Mouse (Mus musculus) cerebellum, postnatal 10 days (tissue): ENCODE measurements around the gene Kcnip1.

ENCODE experiments used
- DNase-seq, 2 experiments: peaks; one replicate each; pipeline ENCODE4 v3.0.0; 2021; ENCODE audit warnings: mixed read lengths in 2 of 2

Gene Kcnip1

GRCm38 (mm10) chr11:33824739-33825138 is 168.2 kb downstream of the Kcnip1 start:
- DNase-seq = no peak

DNA sequence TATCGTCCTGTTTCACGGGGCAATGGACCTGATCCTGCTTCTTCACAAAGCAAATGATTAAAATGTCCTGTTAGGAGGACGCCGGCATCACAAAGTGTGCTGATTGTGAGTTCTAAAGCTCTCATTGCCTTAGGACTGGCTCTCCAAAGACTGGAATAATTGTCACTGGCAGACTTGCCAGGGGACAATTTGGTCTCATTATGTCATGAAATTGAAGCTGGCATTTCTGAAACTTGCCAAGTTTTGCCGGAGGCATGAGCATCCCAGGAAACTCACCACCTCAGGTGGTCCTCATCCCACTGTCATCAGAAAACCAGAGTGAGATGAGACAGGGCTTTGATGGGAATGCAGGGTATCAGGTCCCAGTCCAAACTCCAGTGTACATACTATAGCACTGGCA is 171.6 kb downstream of the Kcnip1 start:
- DNase-seq = peak; percentile 42 to 48

GRCm38 (mm10) chr11:33820876-33821275 is 172.1 kb downstream of the Kcnip1 start:
- peak; percentile 90 to 92 for DNase-seq

- no peak for DNase-seq
These were observed 174.0 kb downstream of the Kcnip1 start for GRCm38 (mm10) chr11:33818861-33819503.

- no peak for DNase-seq
These were observed 176.9 kb downstream of the Kcnip1 start for GRCm38 (mm10) chr11:33816020-33816419.

GRCm38 (mm10) chr11:33810105-33810504 is 182.8 kb downstream of the Kcnip1 start:
- no peak for DNase-seq

DNA sequence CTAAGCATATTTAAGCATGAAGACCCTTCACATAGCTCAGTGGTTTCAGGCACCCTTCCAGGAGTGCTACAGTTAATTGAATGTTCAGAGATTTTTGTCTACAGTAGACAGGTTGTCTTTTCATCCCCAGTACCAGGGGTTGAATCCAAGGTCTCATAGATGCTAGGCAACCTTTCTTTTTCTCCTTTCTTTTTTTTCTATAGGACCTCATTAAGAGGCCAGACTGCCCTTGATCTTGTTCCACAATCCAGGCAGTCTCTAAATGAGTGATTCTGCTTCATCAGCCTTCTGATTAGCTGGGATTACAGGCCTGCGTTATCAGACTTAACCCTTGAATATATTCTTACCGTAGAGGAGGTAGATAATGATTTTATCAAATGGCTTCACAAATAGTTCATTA is 189.9 kb downstream of the Kcnip1 start:
- DNase-seq = no peak

GRCm38 (mm10) chr11:33800436-33801088 is 192.4 kb downstream of the Kcnip1 start:
- DNase-seq = no peak

GRCm38 (mm10) chr11:33799933-33800332 is 193.0 kb downstream of the Kcnip1 start:
- DNase-seq = no peak

- DNase-seq = no peak
These were observed 194.8 kb downstream of the Kcnip1 start for GRCm38 (mm10) chr11:33798094-33798648.

DNA sequence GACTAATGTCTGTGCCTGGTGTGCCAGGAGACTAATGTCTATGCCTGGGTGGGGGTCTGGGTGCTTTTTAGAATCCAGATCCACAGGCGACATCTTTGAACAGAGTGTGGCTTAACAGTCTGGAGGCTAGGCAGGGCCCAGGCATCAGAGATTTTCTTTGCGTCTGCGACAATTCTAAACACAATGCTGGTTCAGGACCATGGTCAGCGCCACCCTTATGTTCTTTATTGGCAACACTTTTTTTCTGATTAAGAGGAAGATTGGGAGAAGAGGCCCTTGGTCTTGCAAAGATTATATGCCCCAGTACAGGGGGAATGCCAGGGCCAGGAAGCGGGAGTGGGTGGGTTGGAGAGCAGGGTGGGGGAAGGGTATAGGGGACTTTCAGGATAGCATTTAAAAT is 205.6 kb downstream of the Kcnip1 start:
- DNase-seq = no peak

- DNase-seq = no peak
These were observed 206.4 kb downstream of the Kcnip1 start for GRCm38 (mm10) chr11:33786572-33786971.

DNA sequence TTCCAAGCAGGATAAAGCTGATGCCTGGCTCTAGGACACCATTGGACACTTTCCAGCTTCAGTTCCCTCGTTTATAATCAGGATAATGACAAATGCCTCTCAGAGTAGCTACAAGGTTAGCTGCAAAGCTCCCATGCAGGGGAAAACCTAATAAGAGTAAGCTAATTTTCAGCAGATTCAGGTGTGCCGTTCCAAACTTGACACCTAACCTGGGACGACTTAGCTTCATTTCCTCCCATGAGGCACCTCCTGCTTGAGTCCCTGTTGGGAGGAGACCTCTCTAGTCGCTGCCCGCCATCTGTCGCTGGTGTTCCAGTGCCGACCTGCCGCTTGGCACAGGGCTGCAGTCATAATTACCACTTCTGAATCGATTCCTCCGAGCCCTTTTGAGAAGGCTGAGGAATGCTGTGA is 211.4 kb downstream of the Kcnip1 start:
- peak; percentile 70 to 86 for DNase-seq

DNA sequence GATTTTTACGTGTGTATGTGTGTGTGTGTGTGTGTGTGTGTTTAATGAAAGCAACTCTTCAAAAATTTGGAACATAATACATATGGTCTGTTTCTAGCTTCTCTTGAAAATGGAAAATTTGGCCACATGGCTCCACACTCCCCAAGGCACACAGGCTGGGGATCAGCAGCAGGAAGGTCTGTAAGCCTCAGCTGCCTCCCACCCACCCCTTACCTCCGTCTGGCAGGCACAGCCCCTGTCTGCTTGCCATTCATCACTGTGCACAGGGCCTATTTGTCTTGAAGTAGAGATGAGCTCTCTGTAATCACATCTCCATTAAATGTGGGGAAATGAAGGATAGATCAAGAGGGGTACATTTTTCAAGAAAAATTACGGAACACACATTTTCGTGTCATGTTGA is 212.7 kb downstream of the Kcnip1 start:
- no peak for DNase-seq

DNA sequence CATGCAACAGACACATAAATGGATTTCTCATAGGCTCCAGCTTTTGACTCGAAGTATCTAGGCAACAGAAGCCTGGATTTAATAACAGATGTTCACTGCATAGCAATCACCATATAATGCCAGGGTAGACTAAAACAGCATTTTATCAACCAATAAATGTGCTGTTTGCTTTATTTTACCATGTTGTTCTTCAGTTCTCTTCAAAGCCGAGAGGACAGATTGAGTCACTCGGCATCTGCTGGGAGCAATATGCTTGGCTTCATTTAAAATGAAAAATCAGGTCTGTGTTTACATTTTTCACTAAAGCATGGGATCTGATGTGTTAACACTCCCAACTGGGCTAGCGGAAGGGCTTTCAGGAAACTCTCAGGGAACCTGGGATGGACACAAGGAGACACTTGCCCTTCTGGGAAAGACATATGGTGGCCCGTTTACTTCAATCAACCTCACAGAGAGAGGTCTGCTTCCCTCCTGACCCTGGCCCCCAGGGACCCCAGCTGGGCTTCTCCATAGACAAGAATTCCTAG is 220.3 kb downstream of the Kcnip1 start:
- peak; percentile 57 to 68 for DNase-seq

- no peak for DNase-seq
These were observed 220.9 kb downstream of the Kcnip1 start for GRCm38 (mm10) chr11:33772043-33772442.

- DNase-seq = peak; percentile 56 to 67
These were observed 225.7 kb downstream of the Kcnip1 start for GRCm38 (mm10) chr11:33766976-33767938.

DNA sequence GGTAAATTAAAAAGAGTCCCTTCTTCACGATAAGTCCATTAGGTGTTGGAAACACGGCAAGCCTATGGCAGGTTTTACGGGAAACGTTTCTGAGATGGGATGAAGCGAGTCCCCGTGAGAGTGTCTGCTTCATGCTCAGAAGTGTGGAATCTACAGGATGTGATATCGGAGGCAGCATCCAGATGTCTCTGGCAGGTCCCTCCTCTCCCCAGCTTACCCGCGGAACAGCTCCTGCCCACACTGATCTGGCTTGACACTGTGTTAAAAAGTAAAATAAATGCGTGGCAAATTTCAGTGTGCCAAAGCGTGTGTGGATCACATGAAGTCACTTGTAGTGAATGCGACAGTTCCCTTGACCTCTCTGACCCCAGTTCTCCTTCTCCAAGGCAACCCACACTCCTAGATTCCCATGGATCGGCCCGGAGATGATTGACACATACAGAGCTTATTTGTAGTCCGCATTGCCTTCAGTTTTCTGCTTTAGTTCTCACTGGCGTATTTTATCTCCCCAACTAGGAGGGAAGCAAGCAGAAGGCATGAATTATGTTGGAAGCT is 231.7 kb downstream of the Kcnip1 start:
- DNase-seq = no peak

DNA sequence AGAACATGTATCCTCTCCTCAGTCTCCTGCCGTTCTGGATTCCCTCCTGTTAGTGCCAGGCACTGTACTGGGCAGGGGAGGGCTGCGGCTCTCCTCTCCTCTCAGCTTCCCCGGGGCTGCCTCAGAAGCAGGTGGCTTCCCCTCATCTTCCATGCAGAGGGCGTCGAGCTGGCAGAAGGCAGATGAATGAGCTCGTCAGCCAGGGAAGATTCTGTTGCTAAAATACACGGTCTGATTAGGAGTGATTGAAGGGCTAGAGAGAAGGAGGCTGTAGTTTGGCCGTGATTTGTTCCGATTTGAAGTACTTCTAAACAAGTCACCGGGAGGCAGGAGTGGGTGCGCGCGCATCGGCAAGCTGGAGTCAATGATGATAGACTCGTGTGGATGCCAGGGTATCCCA is 236.3 kb downstream of the Kcnip1 start:
- peak in 1 of 2 experiments; percentile 30 for DNase-seq

DNA sequence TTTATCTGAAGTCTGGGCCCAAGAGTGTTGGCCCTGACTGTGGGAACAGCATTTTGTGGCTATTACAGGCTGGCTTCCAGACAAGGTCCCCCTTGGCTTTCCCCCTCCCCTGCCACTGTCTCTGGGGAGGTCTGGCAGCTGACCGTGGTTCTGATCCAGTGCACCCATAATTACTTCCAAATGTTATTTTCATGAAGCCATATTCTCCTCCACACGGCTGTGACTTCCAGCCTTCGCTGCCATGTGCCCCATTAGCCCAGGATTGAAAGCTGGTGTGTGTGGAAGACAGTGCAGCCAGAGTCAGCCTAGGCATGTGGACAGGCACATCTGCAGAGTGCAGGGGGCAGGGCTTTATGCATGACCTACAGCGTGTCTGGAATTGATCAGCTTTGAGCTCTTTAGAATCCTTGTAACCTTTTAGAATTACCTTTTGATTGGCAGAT is 240.5 kb downstream of the Kcnip1 start:
- DNase-seq = peak in 1 of 2 experiments; percentile 32

DNA sequence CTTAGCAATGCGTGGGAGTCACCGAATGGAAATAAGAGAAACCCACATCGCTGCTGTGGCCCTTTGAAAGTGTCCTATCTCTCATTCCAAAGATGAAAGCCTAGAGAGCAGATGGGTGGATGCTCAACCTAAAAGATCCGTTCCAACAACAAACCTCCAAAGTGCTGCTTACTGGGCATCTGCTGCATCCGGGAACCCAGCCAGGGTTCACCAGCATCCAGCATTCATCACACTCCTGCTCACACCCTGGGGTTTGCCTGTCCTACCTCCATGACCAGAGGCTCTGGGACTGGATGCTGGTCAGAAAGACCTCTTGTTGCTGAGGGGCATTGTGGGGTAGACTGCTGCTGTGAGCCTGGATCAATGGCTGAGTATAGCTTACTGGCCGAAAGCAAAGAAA is 241.4 kb downstream of the Kcnip1 start:
- DNase-seq = peak; percentile 65 to 73

DNA sequence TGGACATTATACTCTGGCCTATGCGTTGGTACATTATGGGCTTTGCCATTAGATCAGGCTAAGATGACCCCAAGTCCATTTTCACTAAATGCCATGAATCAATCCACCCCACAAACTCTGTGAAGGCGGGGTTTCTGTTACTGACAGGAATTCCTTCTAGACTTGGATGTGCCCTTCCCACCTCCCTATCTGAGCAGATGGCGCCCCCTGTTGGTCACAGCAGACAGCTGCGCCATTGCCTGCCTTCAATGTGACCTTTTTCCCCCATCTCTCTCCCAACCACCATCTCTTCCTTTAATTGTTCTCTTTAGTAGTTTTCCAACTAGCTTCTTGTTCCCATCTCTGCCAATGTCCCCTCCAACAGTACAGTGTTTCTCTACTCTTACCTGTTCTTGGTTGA is 243.0 kb downstream of the Kcnip1 start:
- peak in 1 of 2 experiments; percentile 30 for DNase-seq
